Mouse (Mus musculus) CD8-positive naive resting alpha-beta T cell, adult 2 months (primary cell): ENCODE measurements around the gene Zfp937.
"Not testable (repeated sequence)": the region's sequence is repeated elsewhere in the genome, so short reads cannot be mapped to it uniquely, and the experiment has no call there.

Experiments
- DNase-seq, 2 experiments: peaks; one replicate each; pipeline ENCODE4 v3.0.0; 2022; ENCODE audit warnings: low read depth in 2 of 2, low spot score in 2 of 2

The Zfp937 gene

DNA sequence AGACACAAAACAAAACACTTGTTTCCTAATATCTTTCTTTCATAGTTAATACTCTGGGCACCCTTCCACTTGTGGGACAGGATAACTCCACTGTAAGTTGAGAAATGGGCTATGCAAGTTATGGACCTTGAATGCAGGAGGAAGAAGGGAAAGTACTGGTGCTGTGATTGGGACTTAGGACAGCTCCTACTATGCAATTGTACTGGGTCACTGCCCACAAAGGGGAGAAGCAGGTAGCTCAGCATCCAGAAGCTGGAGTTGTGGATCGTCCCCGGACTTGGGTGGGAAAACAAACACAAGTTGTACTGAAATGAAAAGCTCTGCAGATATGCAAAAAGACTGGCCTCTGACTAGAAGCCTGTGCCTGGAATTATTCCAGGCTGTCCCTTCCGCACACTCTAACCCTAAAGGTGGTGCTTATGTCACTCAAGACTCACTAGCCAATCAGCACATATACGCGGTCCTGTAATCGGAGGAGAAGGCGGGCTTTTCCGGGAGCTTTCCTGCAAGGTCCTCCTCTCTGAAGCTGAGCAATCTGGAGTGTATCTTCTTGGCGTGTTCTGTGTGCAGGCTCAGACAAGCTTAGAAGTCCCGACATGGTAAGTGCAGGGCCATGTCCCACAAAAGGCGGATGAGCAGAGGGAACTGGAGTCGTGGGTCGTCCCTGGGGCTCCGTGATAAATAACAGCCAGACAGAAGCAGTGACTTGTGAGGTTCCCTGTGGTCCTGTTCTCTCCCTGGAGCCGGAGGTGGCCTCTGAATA lies at the start of gene Zfp937:
Gene Zfp937, plus strand, starts transcription at position 474 of the 763 bp plus-strand sequence.
- peak; percentile 6 to 9 for DNase-seq

- no peak for DNase-seq
Measured at GRCm38 (mm10) chr2:150173833-150174232, 44.0 kb upstream of the Zfp937 start.

DNA sequence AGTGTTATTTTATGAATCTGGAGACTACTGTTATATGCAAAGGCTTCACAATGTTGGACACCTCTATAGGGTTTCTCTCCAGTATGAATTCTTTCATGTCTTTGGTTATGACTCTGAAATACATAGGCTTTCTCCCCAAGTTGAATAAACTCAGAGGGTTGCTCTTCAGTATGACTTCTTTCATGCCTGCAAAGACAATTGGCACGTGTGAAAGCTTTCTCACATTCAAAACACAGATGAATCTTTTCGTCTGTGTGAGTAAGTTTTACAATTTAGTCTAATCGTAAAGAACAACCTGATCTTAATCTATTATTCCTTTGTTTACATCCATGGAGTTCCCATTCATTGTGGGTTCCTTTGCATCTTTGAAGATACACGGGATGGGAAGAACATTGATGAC lies 38.3 kb upstream of the Zfp937 start, which contains the start of gene Gm10770:
Gene Gm10770, minus strand, starts transcription at position 101 of the 400 bp plus-strand sequence.
- DNase-seq, result not testable (repeated sequence)

- not testable (repeated sequence) for DNase-seq
Measured at GRCm38 (mm10) chr2:150181046-150181445, 36.8 kb upstream of the Zfp937 start.

DNA sequence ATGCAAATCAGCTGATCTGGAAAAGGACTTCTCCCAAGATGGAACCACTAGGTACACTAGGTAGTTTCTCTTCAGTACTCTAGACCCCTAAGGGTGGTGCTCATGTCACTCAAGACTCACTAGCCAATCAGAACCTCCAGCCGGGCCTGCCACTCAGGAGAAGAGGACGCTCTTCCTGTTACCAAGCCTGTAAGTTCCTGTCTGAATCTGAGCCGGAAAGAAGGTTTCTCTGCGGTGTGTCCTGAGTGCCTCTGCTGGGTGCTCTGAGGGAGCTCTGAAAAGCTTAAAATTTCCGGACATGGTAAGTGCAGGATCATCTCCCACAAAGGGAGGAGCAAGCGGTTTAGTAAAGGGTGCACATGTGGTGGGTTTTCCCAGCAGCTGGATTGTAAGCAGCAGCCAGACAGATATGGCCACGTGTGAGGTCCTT lies 36.3 kb upstream of the Zfp937 start, which contains the start of gene Gm14139:
Gene Gm14139, plus strand, starts transcription at position 186 of the 430 bp plus-strand sequence.
- not testable (repeated sequence) for DNase-seq

DNA sequence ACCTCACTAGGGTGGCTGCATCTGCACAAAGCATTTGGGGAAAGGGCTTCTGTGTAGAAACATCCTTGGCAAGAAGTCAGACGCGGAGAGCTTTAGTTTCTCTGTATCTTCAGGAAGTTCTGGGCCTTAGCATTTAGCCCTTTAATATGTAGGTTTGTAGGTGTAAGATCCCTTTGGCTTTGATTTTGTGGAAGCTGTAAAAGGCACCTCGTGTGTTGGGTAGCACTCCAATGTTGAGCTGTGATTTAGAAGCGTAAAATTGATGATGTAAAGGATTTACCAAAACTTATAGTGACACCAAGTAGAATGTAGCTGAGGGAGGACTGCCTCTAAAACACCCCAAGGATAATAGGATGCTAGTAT lies 471 bp downstream of the Zfp937 start:
- DNase-seq, result not testable (repeated sequence)

DNA sequence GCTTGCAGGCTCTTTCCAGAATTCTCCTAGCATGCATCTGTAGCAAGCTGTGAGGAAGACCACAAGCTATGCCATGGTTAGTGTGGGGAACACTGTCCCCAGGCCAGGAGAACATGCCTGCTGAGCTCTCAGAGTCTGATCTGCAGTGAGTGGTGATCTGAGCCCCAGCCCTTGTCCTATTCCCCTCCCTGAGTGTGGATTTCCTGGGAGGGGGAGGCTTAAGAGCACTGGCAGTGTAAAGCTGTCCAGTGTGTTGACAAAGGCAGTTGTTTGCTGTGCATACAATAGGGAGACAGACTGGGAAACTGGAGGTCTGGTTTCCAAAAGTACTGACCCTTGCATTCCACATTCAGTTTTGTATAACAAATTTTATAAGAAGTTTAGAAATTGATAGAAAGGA lies 5.4 kb downstream of the Zfp937 start:
- DNase-seq, result not testable (repeated sequence)

- no peak for DNase-seq
Measured at GRCm38 (mm10) chr2:150243211-150243610, 25.3 kb downstream of the Zfp937 start.

GRCm38 (mm10) chr2:150255491-150255890 lies 37.6 kb downstream of the Zfp937 start, which contains the start of gene Gm21994:
Gene Gm21994 (minus strand): TSS chr2:150255591.
- not testable (repeated sequence) for DNase-seq

- DNase-seq, result not testable (repeated sequence)
Measured at GRCm38 (mm10) chr2:150256861-150257260, 39.0 kb downstream of the Zfp937 start.

DNA sequence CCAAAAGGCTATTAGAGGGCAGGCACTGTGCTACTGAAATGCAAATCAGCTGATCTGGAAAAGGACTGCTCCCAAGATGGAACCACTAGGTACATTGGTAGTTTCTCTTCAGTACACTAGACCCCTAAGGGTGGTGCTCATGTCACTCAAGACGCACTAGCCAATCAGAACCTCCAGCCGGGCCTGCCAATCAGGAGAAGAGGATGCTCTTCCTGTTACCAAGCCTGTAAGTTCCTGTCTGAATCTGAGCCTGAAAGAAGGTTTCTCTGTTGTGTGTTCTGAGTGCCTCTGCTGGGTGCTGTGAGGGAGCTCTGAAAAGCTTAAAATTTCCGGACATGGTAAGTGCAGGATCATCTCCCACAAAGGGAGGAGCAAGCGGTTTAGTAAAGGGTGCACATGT lies 39.4 kb downstream of the Zfp937 start, which contains the start of gene Gm14124:
Gene Gm14124, plus strand, starts transcription at position 227 of the 400 bp plus-strand sequence.
- DNase-seq, result not testable (repeated sequence)
